Mouse (Mus musculus) bone marrow macrophage, adult 2 months (primary cell): ENCODE results near the gene Arid1b.

Source experiments
- CTCF ChIP-seq: IDR thresholded peaks from 2 replicates; pipeline ENCODE4 v1.5.1; 2012; ENCODE audit warnings: low read depth, mild to moderate bottlenecking, low read length, moderate library complexity
- POLR2A ChIP-seq: IDR thresholded peaks from 2 replicates; pipeline ENCODE4 v1.6.1; 2012; ENCODE audit warnings: mild to moderate bottlenecking, low read depth, low read length, borderline replicate concordance

DNA sequence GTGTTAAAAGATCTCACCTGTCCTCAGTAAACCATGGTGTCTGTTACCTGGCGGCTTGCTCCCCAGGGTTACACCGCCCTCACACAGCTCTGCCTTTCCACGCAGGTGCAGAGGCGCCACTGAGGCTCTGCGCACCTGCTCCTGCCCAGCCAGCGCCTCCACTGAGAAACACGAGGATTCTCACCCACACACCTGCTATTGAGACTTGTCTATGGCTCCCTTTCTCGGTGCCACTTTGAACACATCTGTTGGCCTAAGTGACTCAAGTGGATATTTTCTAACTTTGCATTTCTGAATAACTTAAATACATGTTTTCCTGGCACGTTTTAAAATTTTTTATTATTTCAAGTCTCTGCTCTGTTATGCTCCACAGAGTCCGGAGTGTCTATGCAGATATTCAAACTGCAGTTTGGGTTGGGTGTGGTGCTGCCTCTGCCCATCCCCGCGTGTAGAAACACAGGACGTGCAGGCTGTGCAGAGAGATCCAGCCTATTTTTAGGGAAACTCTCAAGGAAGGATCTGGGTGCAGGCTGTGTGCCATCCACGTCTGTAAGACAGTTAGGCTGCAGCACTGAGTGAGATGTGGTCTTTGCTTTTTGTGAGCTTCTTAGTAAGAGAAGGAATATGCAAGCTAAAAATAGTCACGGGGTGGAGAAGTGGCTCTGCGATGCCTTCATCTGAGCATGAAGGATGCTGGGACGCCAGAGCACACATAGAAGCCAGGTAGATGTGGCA lies 283.2 kb downstream of the Arid1b start:
- TF ChIP-seq CTCF (no peak), POLR2A (no peak)
